Mouse (Mus musculus): ENCODE measurements at regions not wholly inside any gene's neighbourhood (a gene's known extent, or its start where the extent isn't known, plus 50 kb on each side); places are given as distances from the start of the nearest gene placed in this dataset.

- no peaks in the 10 kb centered on the region for H3K9me3 ChIP-seq (replicated peaks; ENCODE audit: control insufficient read depth, low read length, poor library complexity, severe bottlenecking)
- no peak overlapping the region for H3K4me2 ChIP-seq (ENCODE audit: low read length)
- H3K27me3 ChIP-seq (ENCODE audit: control insufficient read depth, insufficient read depth, low read depth, low read length), result no peaks in the 10 kb centered on the region
- no peak overlapping the region for H3K4me3 ChIP-seq (ENCODE audit: low read depth, low read length)
- H3K27ac ChIP-seq (ENCODE audit: low read length), result no peak overlapping the region
- H3K4me1 ChIP-seq (ENCODE audit: control insufficient read depth, insufficient read depth, low read length), result peaks cover 8% of the 10 kb centered on the region
- H3K36me3 ChIP-seq (ENCODE audit: control insufficient read depth, insufficient read depth, low read length), result no peaks in the 10 kb centered on the region
- H3K9ac ChIP-seq (ENCODE audit: low read depth, low read length), result no peak overlapping the region
- 43% methylated on average over 2 of the region's 2 CpGs for WGBS
- ATAC-seq, result no peak
Measured at GRCm38 (mm10) chr1:128856933-128857332, 264.8 kb upstream of the Cxcr4 start.

- no peak for ATAC-seq
- Histone ChIP-seq H3K4me1 (ENCODE audit: control insufficient read depth, insufficient read depth, low read length) (no peaks in the 10 kb centered on the region; the same call in 1 of the 2 replicates), H3K4me3 (ENCODE audit: low read depth, low read length) (no peak overlapping the region), H3K4me2 (ENCODE audit: low read length) (no peak overlapping the region), H3K36me3 (ENCODE audit: control insufficient read depth, insufficient read depth, low read length) (no peaks in the 10 kb centered on the region), H3K9me3 (replicated peaks; ENCODE audit: control insufficient read depth, low read length, poor library complexity, severe bottlenecking) (no peaks in the 10 kb centered on the region), H3K9ac (ENCODE audit: low read depth, low read length) (no peak overlapping the region), H3K27me3 (ENCODE audit: control insufficient read depth, insufficient read depth, low read depth, low read length) (no peaks in the 10 kb centered on the region), H3K27ac (ENCODE audit: low read length) (no peak overlapping the region)
- 41% methylated on average over 9 of the region's 9 CpGs for WGBS
Measured at GRCm38 (mm10) chr1:128854649-128855048, 262.6 kb upstream of the Cxcr4 start.

GRCm38 (mm10) chr1:128853286-128853685, 261.2 kb upstream of the Cxcr4 start:
- H3K9me3 ChIP-seq (replicated peaks; ENCODE audit: control insufficient read depth, low read length, poor library complexity, severe bottlenecking), result no peaks in the 10 kb centered on the region
- H3K27me3 ChIP-seq (ENCODE audit: control insufficient read depth, insufficient read depth, low read depth, low read length), result no peaks in the 10 kb centered on the region
- no peak for ATAC-seq
- H3K4me1 ChIP-seq (ENCODE audit: control insufficient read depth, insufficient read depth, low read length), result no peaks in the 10 kb centered on the region
- WGBS, result 95% methylated on average over 9 of the region's 10 CpGs
- no peaks in the 10 kb centered on the region for H3K36me3 ChIP-seq (ENCODE audit: control insufficient read depth, insufficient read depth, low read length)
- H3K27ac ChIP-seq (ENCODE audit: low read length), result no peak overlapping the region
- no peak overlapping the region for H3K9ac ChIP-seq (ENCODE audit: low read depth, low read length)
- no peak overlapping the region for H3K4me3 ChIP-seq (ENCODE audit: low read depth, low read length)
- H3K4me2 ChIP-seq (ENCODE audit: low read length), result no peak overlapping the region

- no peaks in the 10 kb centered on the region for H3K9me3 ChIP-seq (replicated peaks; ENCODE audit: control insufficient read depth, low read length, poor library complexity, severe bottlenecking)
- H3K4me3 ChIP-seq (ENCODE audit: low read depth, low read length), result no peak overlapping the region
- H3K4me1 ChIP-seq (ENCODE audit: control insufficient read depth, insufficient read depth, low read length), result no peaks in the 10 kb centered on the region
- no peak overlapping the region for H3K9ac ChIP-seq (ENCODE audit: low read depth, low read length)
- no peaks in the 10 kb centered on the region for H3K27me3 ChIP-seq (ENCODE audit: control insufficient read depth, insufficient read depth, low read depth, low read length)
- H3K27ac ChIP-seq (ENCODE audit: low read length), result no peak overlapping the region
- no peak for ATAC-seq
- H3K36me3 ChIP-seq (ENCODE audit: control insufficient read depth, insufficient read depth, low read length), result no peaks in the 10 kb centered on the region
- 80% methylated on average over 4 of the region's 4 CpGs for WGBS
- H3K4me2 ChIP-seq (ENCODE audit: low read length), result no peak overlapping the region
Measured at GRCm38 (mm10) chr1:128837361-128837760, 245.3 kb upstream of the Cxcr4 start.

- no peak for ATAC-seq
- no peak overlapping the region for H3K27ac ChIP-seq (ENCODE audit: low read length)
- no peak overlapping the region for H3K4me3 ChIP-seq (ENCODE audit: low read depth, low read length)
- no peaks in the 10 kb centered on the region for H3K27me3 ChIP-seq (ENCODE audit: control insufficient read depth, insufficient read depth, low read depth, low read length)
- no peaks in the 10 kb centered on the region for H3K9me3 ChIP-seq (replicated peaks; ENCODE audit: control insufficient read depth, low read length, poor library complexity, severe bottlenecking)
- no peak overlapping the region for H3K4me2 ChIP-seq (ENCODE audit: low read length)
- 84% methylated on average over 8 of the region's 8 CpGs for WGBS
- no peaks in the 10 kb centered on the region for H3K4me1 ChIP-seq (ENCODE audit: control insufficient read depth, insufficient read depth, low read length)
- H3K36me3 ChIP-seq (ENCODE audit: control insufficient read depth, insufficient read depth, low read length), result no peaks in the 10 kb centered on the region
- no peak overlapping the region for H3K9ac ChIP-seq (ENCODE audit: low read depth, low read length)
Measured at GRCm38 (mm10) chr1:128835510-128835909, 243.4 kb upstream of the Cxcr4 start.

- no peak overlapping the region for H3K27ac ChIP-seq (ENCODE audit: low read length)
- no peaks in the 10 kb centered on the region for H3K27me3 ChIP-seq (ENCODE audit: control insufficient read depth, insufficient read depth, low read depth, low read length)
- H3K36me3 ChIP-seq (ENCODE audit: control insufficient read depth, insufficient read depth, low read length), result no peaks in the 10 kb centered on the region
- no peak for ATAC-seq
- WGBS, result 41% methylated on average over 11 of the region's 11 CpGs
- no peaks in the 10 kb centered on the region for H3K4me1 ChIP-seq (ENCODE audit: control insufficient read depth, insufficient read depth, low read length)
- no peak overlapping the region for H3K4me3 ChIP-seq (ENCODE audit: low read depth, low read length)
- H3K4me2 ChIP-seq (ENCODE audit: low read length), result no peak overlapping the region
- H3K9me3 ChIP-seq (replicated peaks; ENCODE audit: control insufficient read depth, low read length, poor library complexity, severe bottlenecking), result no peaks in the 10 kb centered on the region
- no peak overlapping the region for H3K9ac ChIP-seq (ENCODE audit: low read depth, low read length)
Measured at GRCm38 (mm10) chr1:128833096-128833715, 241.1 kb upstream of the Cxcr4 start.

GRCm38 (mm10) chr1:128832201-128832883, 240.2 kb upstream of the Cxcr4 start:
- peak overlapping the region; percentile 28 for H3K4me2 ChIP-seq (ENCODE audit: low read length)
- no peak overlapping the region for H3K27ac ChIP-seq (ENCODE audit: low read length)
- H3K36me3 ChIP-seq (ENCODE audit: control insufficient read depth, insufficient read depth, low read length), result no peaks in the 10 kb centered on the region
- peak; percentile 50; the same call in 1 of the 2 replicates for ATAC-seq
- no peaks in the 10 kb centered on the region for H3K4me1 ChIP-seq (ENCODE audit: control insufficient read depth, insufficient read depth, low read length)
- H3K27me3 ChIP-seq (ENCODE audit: control insufficient read depth, insufficient read depth, low read depth, low read length), result no peaks in the 10 kb centered on the region
- no peak overlapping the region for H3K9ac ChIP-seq (ENCODE audit: low read depth, low read length)
- no peak overlapping the region for H3K4me3 ChIP-seq (ENCODE audit: low read depth, low read length)
- WGBS, result 39% methylated on average over 18 of the region's 18 CpGs
- H3K9me3 ChIP-seq (replicated peaks; ENCODE audit: control insufficient read depth, low read length, poor library complexity, severe bottlenecking), result no peaks in the 10 kb centered on the region

- Histone ChIP-seq H3K9me3 (replicated peaks; ENCODE audit: control insufficient read depth, low read length, poor library complexity, severe bottlenecking) (no peaks in the 10 kb centered on the region), H3K4me1 (ENCODE audit: control insufficient read depth, insufficient read depth, low read length) (no peaks in the 10 kb centered on the region; the same call in 1 of the 2 replicates), H3K9ac (ENCODE audit: low read depth, low read length) (no peak overlapping the region), H3K4me2 (ENCODE audit: low read length) (no peak overlapping the region), H3K27me3 (ENCODE audit: control insufficient read depth, insufficient read depth, low read depth, low read length) (no peaks in the 10 kb centered on the region), H3K27ac (ENCODE audit: low read length) (no peak overlapping the region), H3K4me3 (ENCODE audit: low read depth, low read length) (no peak overlapping the region), H3K36me3 (ENCODE audit: control insufficient read depth, insufficient read depth, low read length) (no peaks in the 10 kb centered on the region)
- no peak for ATAC-seq
- WGBS, result 93% methylated on average over 8 of the region's 8 CpGs
Measured at GRCm38 (mm10) chr1:128830671-128831240, 238.7 kb upstream of the Cxcr4 start.

GRCm38 (mm10) chr1:128829536-128829935, 237.4 kb upstream of the Cxcr4 start:
- no peak overlapping the region for H3K4me3 ChIP-seq (ENCODE audit: low read depth, low read length)
- H3K9me3 ChIP-seq (replicated peaks; ENCODE audit: control insufficient read depth, low read length, poor library complexity, severe bottlenecking), result no peaks in the 10 kb centered on the region
- H3K9ac ChIP-seq (ENCODE audit: low read depth, low read length), result no peak overlapping the region
- H3K27ac ChIP-seq (ENCODE audit: low read length), result no peak overlapping the region
- no peaks in the 10 kb centered on the region; the same call in 1 of the 2 replicates for H3K4me1 ChIP-seq (ENCODE audit: control insufficient read depth, insufficient read depth, low read length)
- 44% methylated on average over 2 of the region's 2 CpGs for WGBS
- no peak for ATAC-seq
- no peaks in the 10 kb centered on the region for H3K27me3 ChIP-seq (ENCODE audit: control insufficient read depth, insufficient read depth, low read depth, low read length)
- no peaks in the 10 kb centered on the region for H3K36me3 ChIP-seq (ENCODE audit: control insufficient read depth, insufficient read depth, low read length)
- H3K4me2 ChIP-seq (ENCODE audit: low read length), result no peak overlapping the region

Data from midbrain, embryonic 16.5 days (tissue).